Mouse (Mus musculus) embryonic facial prominence, embryonic 11.5 days (tissue): ENCODE results near the gene Mllt3. TPM values are rescaled to one million over a fixed set of nuclear protein-coding genes. Genes with fewer than 3 reads are reported as not detected.

ENCODE experiments used
- ATAC-seq: fragments of 200-750 bp; cut with Nextera tagmentation; replicated peaks from 2 replicates; pipeline ENCODE4 v1.8.0; 2017; ENCODE audit warnings: low read depth; ENCODE audit not compliant: insufficient number of reproducible peaks, low FRiP score, low TSS enrichment
- DNase-seq: peaks from one replicate; pipeline ENCODE4 v3.0.0-alpha.2; 2015; ENCODE audit warnings: low spot score
- H3K27ac ChIP-seq: fragments of 300-500 bp; sonication (generic); replicated peaks from 2 replicates; pipeline ENCODE4 v1.5.1; 2014; ENCODE audit warnings: mild to moderate bottlenecking, low read depth, low read length, control low read depth
- H3K27me3 ChIP-seq: fragments of 300-500 bp; sonication (generic); 2 replicates; pipeline ENCODE4 v1.6.1; 2014; ENCODE audit warnings: mild to moderate bottlenecking, low read length, moderate library complexity, mixed read lengths; ENCODE audit not compliant: control insufficient read depth, insufficient read depth
- H3K36me3 ChIP-seq: fragments of 300-500 bp; sonication (generic); replicated peaks from 2 replicates; pipeline ENCODE4 v1.6.1; 2014; ENCODE audit warnings: low read depth, mild to moderate bottlenecking, low read length, moderate library complexity, mixed read lengths; ENCODE audit not compliant: control insufficient read depth, insufficient read depth
- H3K4me1 ChIP-seq: fragments of 300-500 bp; sonication (generic); 2 replicates; pipeline ENCODE4 v1.6.1; 2014; ENCODE audit warnings: low read length, mixed read lengths; ENCODE audit not compliant: control insufficient read depth, insufficient read depth
- H3K4me2 ChIP-seq: fragments of 300-500 bp; sonication (generic); 2 replicates; pipeline ENCODE4 v1.6.1; 2014; ENCODE audit warnings: low read depth, mild to moderate bottlenecking, control low read depth, low read length, moderate library complexity
- H3K4me3 ChIP-seq: fragments of 300-500 bp; sonication (generic); 2 replicates; pipeline ENCODE4 v1.5.1; 2014; ENCODE audit warnings: low read depth, low read length, control low read depth
- H3K9ac ChIP-seq: fragments of 300-500 bp; sonication (generic); replicated peaks from 2 replicates; pipeline ENCODE4 v1.6.1; 2014; ENCODE audit warnings: mild to moderate bottlenecking, control low read depth, low read length
- H3K9me3 ChIP-seq: fragments of 300-500 bp; sonication (generic); replicated peaks from 2 replicates; pipeline ENCODE4 v1.6.1; 2016; ENCODE audit warnings: mild to moderate bottlenecking, low read length, inconsistent platforms, mixed read lengths; ENCODE audit not compliant: control insufficient read depth
- WGBS: fragments of 180-500 bp; shearing (Covaris S2); extraction: QIAGEN DNeasy Blood & Tissue Kit; methylation state at CpG from one replicate; pipeline ENCODE4 v1.1.7; 2014; 5-methylcytosine and 5-hydroxymethylcytosine counted together
- polyA plus RNA-seq: library from polyadenylated mRNA; unstranded; fragments of >200 nt; fragmentation: Nextera tagmentation; extraction: Ambion mirVana; gene quantifications from 2 replicates; pipeline ENCODE4 v1.2.1, GENCODE M21; 2014

Gene Mllt3
- polyA plus RNA-seq, 1 experiment from 2014 or later = 70.4 TPM

DNA sequence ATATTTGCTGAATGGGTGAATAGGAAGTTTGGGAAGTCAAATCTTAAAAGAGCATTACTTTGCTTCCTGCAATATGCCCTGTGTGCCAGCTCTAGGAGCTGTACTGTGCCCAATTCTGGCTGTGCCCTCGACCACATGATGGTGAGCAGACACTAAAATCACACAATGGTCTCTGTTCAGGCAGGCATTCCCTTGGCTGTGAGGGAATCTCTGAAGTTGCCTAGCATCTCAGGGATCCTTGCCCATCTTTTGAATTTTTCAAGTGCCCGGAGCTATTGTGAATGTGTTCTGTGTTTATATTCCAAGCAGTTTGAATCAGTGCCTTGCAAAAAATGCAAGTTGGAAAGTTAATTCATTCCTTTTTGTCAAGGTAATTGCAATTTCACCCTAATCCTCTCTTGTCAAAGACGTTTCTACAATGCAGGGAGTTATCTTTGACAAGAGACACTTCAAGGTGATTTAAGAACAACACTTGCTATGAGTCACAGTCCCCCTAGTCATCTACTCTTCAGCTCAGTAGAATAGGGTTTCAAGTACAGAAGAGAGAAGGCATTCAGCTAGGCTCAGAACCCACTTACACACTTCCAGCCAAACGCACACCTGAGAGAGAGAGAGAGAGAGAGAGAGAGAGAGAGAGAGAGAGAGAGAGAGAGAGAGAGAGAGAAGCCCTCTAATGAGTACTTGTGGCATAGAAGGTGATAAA is 283.5 kb downstream of the Mllt3 start:
- no peaks in the 10 kb centered on the region for H3K4me1 ChIP-seq
- DNase-seq (no peak), ATAC-seq (no peak)
- no peaks in the 10 kb centered on the region for H3K36me3 ChIP-seq
- no peak overlapping the region for H3K27ac ChIP-seq
- WGBS = 49% methylated on average over 4 of the region's 4 CpGs
- H3K4me2 ChIP-seq = no peak overlapping the region
- H3K9ac ChIP-seq = no peak overlapping the region
- no peaks in the 10 kb centered on the region for H3K9me3 ChIP-seq
- H3K27me3 ChIP-seq = no peaks in the 10 kb centered on the region
- no peak overlapping the region for H3K4me3 ChIP-seq

- no peak overlapping the region for H3K9ac ChIP-seq
- ATAC-seq = no peak
Observed at GRCm38 (mm10) chr4:87745016-87745645, 288.0 kb downstream of the Mllt3 start.

GRCm38 (mm10) chr4:87739524-87740128 is 293.5 kb downstream of the Mllt3 start:
- Histone ChIP-seq H3K4me3 (no peak overlapping the region), H3K4me1 (no peaks in the 10 kb centered on the region), H3K27ac (peak overlapping the region; percentile 17; the same call in 1 of the 2 replicates), H3K9me3 (no peaks in the 10 kb centered on the region), H3K27me3 (no peaks in the 10 kb centered on the region), H3K4me2 (no peak overlapping the region), H3K36me3 (no peaks in the 10 kb centered on the region), H3K9ac (no peak overlapping the region)
- DNase-seq (peak; percentile 27), ATAC-seq (no peak)
- 43% methylated on average over 7 of the region's 7 CpGs for WGBS

More at GRCm38 (mm10) chr4:87745016-87745645, 288.0 kb downstream of the Mllt3 start:
- Histone ChIP-seq H3K36me3 (no peaks in the 10 kb centered on the region), H3K27ac (no peak overlapping the region), H3K27me3 (no peaks in the 10 kb centered on the region), H3K4me2 (no peak overlapping the region), H3K4me1 (no peaks in the 10 kb centered on the region), H3K4me3 (no peak overlapping the region), H3K9me3 (no peaks in the 10 kb centered on the region)
- DNase-seq = no peak
- WGBS = 79% methylated on average over 3 of the region's 3 CpGs

DNA sequence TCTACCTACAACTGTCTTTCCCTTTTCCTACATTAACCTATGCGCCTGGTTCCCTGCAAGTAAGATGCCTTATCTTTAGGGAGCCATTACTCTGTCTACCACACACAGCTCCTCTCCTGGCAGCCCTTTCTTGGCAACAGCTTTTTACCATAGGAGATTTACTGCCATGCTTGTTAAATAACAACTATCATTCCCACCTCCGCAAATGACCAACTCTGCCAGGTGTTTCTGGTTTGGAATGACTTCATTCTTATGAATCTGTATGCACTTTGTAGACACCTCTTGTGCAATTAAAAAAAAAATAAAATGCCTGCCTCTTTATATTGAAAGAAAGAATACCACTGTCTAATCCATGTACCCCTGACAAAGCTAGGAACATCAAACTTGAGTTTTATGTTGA is 294.1 kb downstream of the Mllt3 start:
- H3K9ac ChIP-seq = no peak overlapping the region
- no peak overlapping the region for H3K4me2 ChIP-seq

DNA sequence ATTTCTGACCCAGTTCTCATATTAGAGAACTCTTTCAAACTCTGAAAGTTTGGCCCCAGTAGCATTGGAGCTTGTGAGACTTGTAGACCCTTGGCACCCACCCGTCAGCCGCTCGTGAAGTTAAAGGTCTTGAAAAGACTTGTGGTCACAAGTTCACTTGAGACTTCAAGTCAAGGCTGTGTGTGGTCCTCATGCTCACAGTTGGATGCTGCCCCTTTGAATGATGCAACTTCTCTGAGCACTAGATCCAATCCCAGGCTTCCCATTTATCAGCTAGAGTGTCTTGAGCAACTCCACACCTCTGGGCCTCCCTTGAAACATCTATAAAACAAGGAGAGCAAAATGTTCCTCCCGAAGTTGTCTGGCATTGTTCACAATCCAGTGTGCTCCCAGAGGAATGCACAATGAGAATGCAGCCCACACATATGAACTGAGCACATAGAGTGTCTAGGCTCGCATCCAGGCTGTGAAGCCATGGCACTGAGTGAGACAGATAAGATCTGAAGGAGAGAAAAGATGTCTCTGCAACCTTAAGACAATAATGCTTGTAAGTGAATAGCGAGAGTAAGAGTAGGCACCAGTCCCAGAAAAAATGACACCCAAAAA is 295.9 kb downstream of the Mllt3 start:
- WGBS = 85% methylated on average over 6 of the region's 6 CpGs
- no peak overlapping the region for H3K4me3 ChIP-seq

More for the DNA sequence above, 294.1 kb downstream of the Mllt3 start:
- H3K36me3 ChIP-seq = no peaks in the 10 kb centered on the region
- WGBS = 92% methylated on average over 2 of the region's 2 CpGs
- no peak for DNase-seq
- no peaks in the 10 kb centered on the region for H3K27me3 ChIP-seq
- no peak overlapping the region for H3K27ac ChIP-seq
- no peaks in the 10 kb centered on the region for H3K9me3 ChIP-seq
- H3K4me1 ChIP-seq = no peaks in the 10 kb centered on the region
- no peak overlapping the region for H3K4me3 ChIP-seq
- ATAC-seq = no peak

DNA sequence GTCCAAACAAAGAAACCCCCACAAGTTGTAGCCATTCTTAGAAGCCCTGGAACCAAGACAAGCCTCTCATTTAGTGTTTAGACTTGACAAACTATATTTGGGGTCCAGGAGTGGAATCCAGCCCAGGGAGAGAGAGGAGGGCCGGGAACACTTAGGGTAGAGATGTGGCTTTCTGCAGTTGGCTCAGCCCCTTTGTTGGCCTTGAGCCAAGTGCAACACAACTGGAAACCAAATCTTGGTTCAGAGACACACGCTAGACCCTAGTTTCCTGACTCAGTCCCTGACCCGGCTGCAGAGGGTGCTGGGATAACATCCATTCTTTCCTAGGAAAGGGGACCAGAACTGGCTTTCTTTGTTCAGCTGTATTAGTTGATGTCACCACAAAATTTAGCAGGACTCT is 296.4 kb downstream of the Mllt3 start:
- Histone ChIP-seq H3K27me3 (no peaks in the 10 kb centered on the region), H3K4me3 (no peak overlapping the region), H3K9me3 (no peaks in the 10 kb centered on the region), H3K9ac (no peak overlapping the region), H3K4me1 (no peaks in the 10 kb centered on the region), H3K4me2 (no peak overlapping the region), H3K27ac (no peak overlapping the region), H3K36me3 (no peaks in the 10 kb centered on the region)
- ATAC-seq (no peak), DNase-seq (no peak)
- 62% methylated on average over 3 of the region's 3 CpGs for WGBS

More for the DNA sequence above, 295.9 kb downstream of the Mllt3 start:
- Histone ChIP-seq H3K36me3 (no peaks in the 10 kb centered on the region), H3K4me2 (no peak overlapping the region), H3K9ac (no peak overlapping the region), H3K4me1 (no peaks in the 10 kb centered on the region), H3K9me3 (no peaks in the 10 kb centered on the region), H3K27me3 (no peaks in the 10 kb centered on the region), H3K27ac (no peak overlapping the region)
- DNase-seq (no peak), ATAC-seq (no peak)

- no peak for ATAC-seq
- H3K36me3 ChIP-seq = no peaks in the 10 kb centered on the region
- H3K9ac ChIP-seq = no peak overlapping the region
- no peaks in the 10 kb centered on the region for H3K4me1 ChIP-seq
- WGBS = 40% methylated on average over 5 of the region's 5 CpGs
- H3K27me3 ChIP-seq = no peaks in the 10 kb centered on the region
- DNase-seq = peak; percentile 47
- H3K4me2 ChIP-seq = no peak overlapping the region
- H3K27ac ChIP-seq = no peak overlapping the region
- no peak overlapping the region for H3K4me3 ChIP-seq
- no peaks in the 10 kb centered on the region for H3K9me3 ChIP-seq
Observed at GRCm38 (mm10) chr4:87731118-87731672, 302.0 kb downstream of the Mllt3 start.
